Mouse (Mus musculus) neutrophil, adult 59 days (primary cell): ENCODE results near the gene Adamts3. TPM values are rescaled to one million over a fixed set of nuclear protein-coding genes. Genes with fewer than 3 reads are reported as not detected.

ENCODE experiments used
- total RNA-seq, 2 experiments: library from RNA; stranded (reverse); gene quantifications; 1 replicate in 1 of 2; 2 replicates in 1 of 2; pipeline ENCODE4 v1.2.4; 2023

The Adamts3 gene
- 1 to 10 TPM; 1.2 TPM for total RNA-seq

DNA sequence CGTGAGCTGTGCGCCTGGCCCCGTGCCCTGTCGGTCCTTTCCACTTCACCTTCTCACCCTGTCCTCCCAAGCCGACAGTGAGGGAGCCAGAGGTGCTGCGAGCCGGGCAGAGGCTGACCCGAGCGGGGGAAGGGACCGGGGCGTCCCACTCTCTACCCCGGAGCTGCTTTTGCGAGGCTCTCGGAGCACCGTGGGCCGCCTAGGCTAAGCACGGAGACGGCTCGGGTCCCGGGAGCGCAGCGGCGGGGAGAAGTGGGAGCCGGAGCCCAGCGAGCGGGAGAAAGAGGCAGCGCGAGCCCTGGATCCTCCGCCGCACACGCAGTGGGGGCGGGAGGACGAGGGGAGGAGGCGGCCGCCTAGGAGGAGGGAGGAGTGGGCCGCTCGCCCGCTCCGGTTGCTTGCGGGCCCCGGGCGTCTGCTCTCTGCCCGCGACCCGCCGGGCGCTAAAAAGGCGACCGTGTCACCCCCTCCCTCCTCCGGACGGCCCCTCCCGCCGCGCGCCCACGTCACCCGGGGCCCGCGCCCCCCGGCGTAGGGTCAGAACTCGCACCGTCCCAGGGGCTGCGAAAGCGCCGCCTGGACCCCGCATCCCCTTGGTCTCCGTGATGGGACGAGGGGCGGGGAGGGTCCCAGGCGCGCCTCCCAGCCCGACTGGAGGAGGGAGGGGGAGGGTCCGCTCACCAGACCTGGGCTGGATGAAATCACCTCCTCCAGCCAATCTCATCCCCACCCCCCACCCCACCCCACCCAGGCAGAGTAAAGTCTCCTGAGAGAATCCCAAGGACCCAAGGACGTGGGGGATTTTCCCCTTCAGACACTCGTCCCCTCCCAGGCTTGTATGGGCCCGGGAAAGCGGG is at the start of gene Adamts3:
TSS of gene Adamts3 (minus strand) at position 284 of the 857 bp plus-strand sequence.

